Mouse (Mus musculus): ENCODE measurements around the gene Tbc1d5.
"Not testable (repeated sequence)": the region's sequence is repeated elsewhere in the genome, so short reads cannot be mapped to it uniquely, and the experiment has no call there.

The Tbc1d5 gene

GRCm38 (mm10) chr17:50738476-50738875 is 440.7 kb downstream of the Tbc1d5 start:
- no peak for DNase-seq

- no peak for DNase-seq
Observed at GRCm38 (mm10) chr17:50737068-50737467, 442.1 kb downstream of the Tbc1d5 start.

- no peak for DNase-seq
Observed at GRCm38 (mm10) chr17:50735955-50736533, 443.1 kb downstream of the Tbc1d5 start.

GRCm38 (mm10) chr17:50735382-50735954 is 443.7 kb downstream of the Tbc1d5 start:
- no peak for DNase-seq

- DNase-seq: no peak
Observed at GRCm38 (mm10) chr17:50734781-50735180, 444.4 kb downstream of the Tbc1d5 start.

GRCm38 (mm10) chr17:50733390-50733789 is 445.8 kb downstream of the Tbc1d5 start:
- no peak for DNase-seq

- no peak for DNase-seq
Observed at GRCm38 (mm10) chr17:50731876-50732275, 447.3 kb downstream of the Tbc1d5 start.

- no peak for DNase-seq
Observed at GRCm38 (mm10) chr17:50730896-50731295, 448.3 kb downstream of the Tbc1d5 start.

GRCm38 (mm10) chr17:50729577-50729976 is 449.6 kb downstream of the Tbc1d5 start:
- DNase-seq: no peak

GRCm38 (mm10) chr17:50729031-50729430 is 450.1 kb downstream of the Tbc1d5 start:
- DNase-seq: no peak

GRCm38 (mm10) chr17:50726265-50726664 is 452.9 kb downstream of the Tbc1d5 start:
- DNase-seq: no peak

- DNase-seq: no peak
Observed at GRCm38 (mm10) chr17:50724376-50724775, 454.8 kb downstream of the Tbc1d5 start.

- DNase-seq: no peak
Observed at GRCm38 (mm10) chr17:50717586-50717985, 461.6 kb downstream of the Tbc1d5 start.

- no peak for DNase-seq
Observed at GRCm38 (mm10) chr17:50710497-50711222, 468.5 kb downstream of the Tbc1d5 start.

GRCm38 (mm10) chr17:50698410-50698809 is 480.7 kb downstream of the Tbc1d5 start:
- DNase-seq: not testable (repeated sequence)

- no peak for DNase-seq
Observed at GRCm38 (mm10) chr17:50688135-50688534, 491.0 kb downstream of the Tbc1d5 start.

- no peak for DNase-seq
Observed at GRCm38 (mm10) chr17:50687670-50688069, 491.5 kb downstream of the Tbc1d5 start.

GRCm38 (mm10) chr17:50684960-50685645 is 494.0 kb downstream of the Tbc1d5 start:
- DNase-seq: no peak
